Mouse (Mus musculus) cerebellum, adult 2 months (tissue): ENCODE results near the gene Ddx39. TPM values are rescaled to one million over a fixed set of nuclear protein-coding genes. Genes with fewer than 3 reads are reported as not detected.
A peak's percentile ranks its signal among the peaks of the same experiment; 100 is the strongest.

Experiments
- DNase-seq, 2 experiments: peaks; one replicate each; pipeline ENCODE4 v3.0.0; 2021
- H3K27ac ChIP-seq: fragments of 200-500 bp; 2 replicates; pipeline ENCODE4 v1.5.1; 2012; ENCODE audit warnings: low read length, control low read depth, inconsistent platforms; ENCODE audit not compliant: insufficient read depth
- H3K27me3 ChIP-seq: fragments of 200-500 bp; 2 replicates; pipeline ENCODE4 v1.6.1; 2012; ENCODE audit warnings: inconsistent platforms, mild to moderate bottlenecking, low read length, moderate library complexity; ENCODE audit not compliant: control insufficient read depth, insufficient read depth
- H3K4me1 ChIP-seq: fragments of 200-500 bp; 2 replicates; pipeline ENCODE4 v1.6.1; 2011; ENCODE audit warnings: low read length; ENCODE audit not compliant: control insufficient read depth, insufficient read depth
- H3K4me3 ChIP-seq: fragments of 200-500 bp; replicated peaks from 2 replicates; pipeline ENCODE3; 2011; ENCODE audit warnings: mild to moderate bottlenecking, low read depth, low read length, control low read depth; ENCODE audit not compliant: insufficient read depth
- CTCF ChIP-seq: fragments of 200-500 bp; IDR thresholded peaks from 2 replicates; pipeline ENCODE4 v1.5.1; 2011; ENCODE audit warnings: low read depth, mild to moderate bottlenecking, control low read depth, low read length, moderate library complexity, borderline replicate concordance; ENCODE audit not compliant: insufficient read depth
- POLR2A ChIP-seq: fragments of 200-500 bp; IDR thresholded peaks from 2 replicates; pipeline ENCODE4 v1.6.1; 2011; ENCODE audit warnings: low read length, control low read depth, borderline replicate concordance; ENCODE audit not compliant: insufficient read depth
- WGBS: fragments of 180-500 bp; shearing (Covaris S2); methylation state at CpG from one replicate; pipeline ENCODE4 v1.1.7; 2018; 5-methylcytosine and 5-hydroxymethylcytosine counted together
- polyA plus RNA-seq: library from polyadenylated mRNA; depleted of rRNA; stranded (reverse); fragments of >200 nt; gene quantifications from 2 replicates; pipeline ENCODE4 v1.2.3, GENCODE M21; 2012

The Ddx39 gene
- polyA plus RNA-seq, 1 experiment: 30.0 TPM

DNA sequence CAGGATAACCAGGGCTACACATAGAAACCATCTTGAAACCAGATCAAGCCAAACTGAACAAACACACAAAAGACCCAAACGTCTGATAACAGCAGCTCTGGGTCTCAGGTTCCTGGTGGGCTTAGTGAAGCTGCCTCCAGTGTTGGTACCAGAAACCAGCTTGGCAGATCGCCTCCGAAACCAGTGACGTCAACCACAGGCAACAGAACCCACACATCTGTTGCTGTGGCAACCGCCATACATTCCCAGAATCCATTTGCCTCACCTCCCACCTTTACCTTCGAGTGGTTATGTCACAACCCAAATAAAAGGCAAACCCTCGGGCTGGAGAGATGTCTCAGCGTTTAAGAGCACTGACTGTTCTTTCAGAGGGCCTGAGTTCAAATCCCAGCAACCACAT lies 7.4 kb upstream of the Ddx39 start:
- 67% methylated on average over 8 of the region's 8 CpGs for WGBS
- no peak overlapping the region for H3K4me3 ChIP-seq
- TF ChIP-seq CTCF (no peak), POLR2A (no peak)
- H3K4me1 ChIP-seq: no peaks in the 10 kb centered on the region
- no peak overlapping the region for H3K27ac ChIP-seq
- no peak for DNase-seq
- H3K27me3 ChIP-seq: no peaks in the 10 kb centered on the region

DNA sequence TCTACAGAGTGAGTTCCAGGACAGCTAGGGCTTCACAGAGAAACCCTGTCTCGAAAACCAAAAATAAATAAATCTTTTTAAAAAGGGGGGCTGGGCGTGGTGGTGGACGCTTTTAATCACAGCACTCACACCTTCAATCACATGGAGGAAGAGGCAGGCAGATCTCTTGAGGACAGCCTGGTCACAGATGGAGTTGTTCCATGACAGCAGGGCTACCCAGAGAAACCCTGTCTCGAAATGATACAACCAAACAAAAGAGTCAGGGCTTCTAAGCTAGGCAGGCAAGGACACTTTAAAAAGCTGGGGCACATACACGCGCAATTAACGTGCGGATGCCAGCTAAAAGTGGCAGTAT lies 324 bp upstream of the Ddx39 start:
- TF ChIP-seq CTCF: no peak
- no peak for TF ChIP-seq POLR2A
- H3K27me3 ChIP-seq: no peaks in the 10 kb centered on the region
- no peak for DNase-seq
- peak overlapping the region; percentile 75 for H3K4me3 ChIP-seq
- no peak overlapping the region for H3K27ac ChIP-seq
- 0 out of 2 replicates have a peak, but pooled peaks cover 3% of the 10 kb centered on the region for H3K4me1 ChIP-seq
- WGBS: 15% methylated on average over 8 of the region's 8 CpGs

DNA sequence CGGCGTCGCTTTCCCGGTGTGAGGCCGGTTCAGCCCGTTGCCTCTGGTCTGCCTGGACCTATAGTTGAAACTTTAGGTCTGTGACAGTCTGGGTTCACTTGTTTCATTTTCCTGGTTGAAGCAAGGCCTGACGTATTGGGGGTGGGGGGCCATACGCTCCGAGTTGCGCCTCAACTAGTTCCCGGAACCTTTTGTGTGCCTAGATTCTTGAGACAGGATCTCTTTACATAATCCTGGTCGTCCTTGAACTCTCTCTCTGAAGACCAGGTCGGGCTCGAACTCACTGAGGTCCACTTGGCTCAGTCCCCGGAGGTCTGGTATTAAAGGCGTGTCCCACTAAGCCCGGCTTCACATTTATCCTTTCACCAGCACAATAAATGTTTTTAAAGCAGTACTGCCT lies 794 bp downstream of the Ddx39 start:
- Histone ChIP-seq H3K27me3 (no peaks in the 10 kb centered on the region), H3K4me3 (peak overlapping the region; percentile 75), H3K4me1 (0 out of 2 replicates have a peak, but pooled peaks cover 3% of the 10 kb centered on the region), H3K27ac (no peak overlapping the region)
- 1% methylated on average over 17 of the region's 17 CpGs for WGBS
- DNase-seq: no peak
- TF ChIP-seq CTCF (no peak), POLR2A (no peak)

DNA sequence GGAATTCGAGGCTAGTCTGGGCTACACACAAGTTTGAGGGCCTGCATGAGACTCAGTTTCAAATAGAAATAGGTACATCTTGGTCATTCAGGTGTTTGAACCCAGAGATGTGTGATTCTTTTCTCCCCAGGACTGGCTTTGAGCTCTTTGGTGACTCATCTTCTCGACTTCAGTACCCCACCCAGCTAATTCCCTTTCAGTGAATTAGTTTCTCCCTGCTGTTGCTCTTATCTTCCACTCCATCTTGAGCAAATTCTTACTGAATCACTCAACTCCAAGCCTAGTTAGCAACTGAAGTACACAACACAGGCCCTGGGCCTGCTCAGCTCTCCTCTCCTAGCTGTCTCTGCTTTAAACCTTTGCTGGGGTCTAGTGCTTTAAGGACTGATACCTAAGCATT lies 1.6 kb downstream of the Ddx39 start:
- TF ChIP-seq POLR2A: no peak
- TF ChIP-seq CTCF: no peak
- DNase-seq: no peak
- no peaks in the 10 kb centered on the region for H3K27me3 ChIP-seq
- 0 out of 2 replicates have a peak, but pooled peaks cover 3% of the 10 kb centered on the region for H3K4me1 ChIP-seq
- no peak overlapping the region for H3K4me3 ChIP-seq
- no peak overlapping the region for H3K27ac ChIP-seq
- WGBS: 60% methylated on average over 2 of the region's 2 CpGs

DNA sequence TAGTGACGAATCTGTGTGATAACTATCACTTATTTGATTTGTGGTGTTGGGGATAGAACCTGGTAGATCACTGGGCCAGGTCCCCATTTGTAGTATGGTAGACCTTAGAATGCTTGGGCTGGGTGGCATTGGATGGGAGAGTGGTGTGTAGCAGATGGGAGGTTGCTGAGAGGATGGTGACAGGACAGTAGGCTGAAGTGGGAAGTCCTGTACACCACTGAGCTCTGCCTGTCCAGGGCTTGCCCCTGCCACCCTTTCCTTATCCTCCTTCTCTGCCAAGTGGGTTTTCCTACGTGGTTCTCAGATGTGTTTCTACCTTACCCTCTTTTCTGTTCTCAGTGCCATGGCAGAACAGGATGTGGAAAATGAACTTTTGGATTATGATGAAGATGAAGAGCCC lies 4.1 kb downstream of the Ddx39 start:
- no peak overlapping the region for H3K4me3 ChIP-seq
- H3K4me1 ChIP-seq: 0 out of 2 replicates have a peak, but pooled peaks cover 3% of the 10 kb centered on the region
- H3K27ac ChIP-seq: no peak overlapping the region
- TF ChIP-seq CTCF: no peak
- no peak for TF ChIP-seq POLR2A
- 68% methylated on average over 2 of the region's 2 CpGs for WGBS
- no peaks in the 10 kb centered on the region for H3K27me3 ChIP-seq
- DNase-seq: no peak

DNA sequence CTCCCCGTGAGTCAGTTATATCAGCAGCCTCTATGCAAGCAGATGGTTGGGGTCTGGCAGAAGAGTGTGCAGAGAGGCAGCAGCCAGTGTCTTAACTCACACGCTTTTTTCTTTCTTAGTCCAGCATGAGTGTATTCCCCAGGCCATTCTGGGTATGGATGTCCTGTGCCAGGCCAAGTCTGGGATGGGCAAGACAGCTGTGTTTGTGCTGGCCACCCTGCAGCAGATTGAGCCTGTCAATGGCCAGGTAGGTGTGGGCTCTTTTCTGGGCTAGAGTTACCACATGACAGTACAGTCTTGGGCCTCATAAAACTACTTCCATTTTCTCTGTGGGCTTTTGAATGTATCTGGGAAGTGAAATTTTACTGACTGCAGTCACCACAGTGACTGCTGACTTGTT lies 4.7 kb downstream of the Ddx39 start:
- no peak for DNase-seq
- no peak overlapping the region for H3K4me3 ChIP-seq
- TF ChIP-seq POLR2A: no peak
- H3K27me3 ChIP-seq: no peaks in the 10 kb centered on the region
- 64% methylated on average over 2 of the region's 2 CpGs for WGBS
- H3K27ac ChIP-seq: no peak overlapping the region
- H3K4me1 ChIP-seq: 0 out of 2 replicates have a peak, but pooled peaks cover 3% of the 10 kb centered on the region

DNA sequence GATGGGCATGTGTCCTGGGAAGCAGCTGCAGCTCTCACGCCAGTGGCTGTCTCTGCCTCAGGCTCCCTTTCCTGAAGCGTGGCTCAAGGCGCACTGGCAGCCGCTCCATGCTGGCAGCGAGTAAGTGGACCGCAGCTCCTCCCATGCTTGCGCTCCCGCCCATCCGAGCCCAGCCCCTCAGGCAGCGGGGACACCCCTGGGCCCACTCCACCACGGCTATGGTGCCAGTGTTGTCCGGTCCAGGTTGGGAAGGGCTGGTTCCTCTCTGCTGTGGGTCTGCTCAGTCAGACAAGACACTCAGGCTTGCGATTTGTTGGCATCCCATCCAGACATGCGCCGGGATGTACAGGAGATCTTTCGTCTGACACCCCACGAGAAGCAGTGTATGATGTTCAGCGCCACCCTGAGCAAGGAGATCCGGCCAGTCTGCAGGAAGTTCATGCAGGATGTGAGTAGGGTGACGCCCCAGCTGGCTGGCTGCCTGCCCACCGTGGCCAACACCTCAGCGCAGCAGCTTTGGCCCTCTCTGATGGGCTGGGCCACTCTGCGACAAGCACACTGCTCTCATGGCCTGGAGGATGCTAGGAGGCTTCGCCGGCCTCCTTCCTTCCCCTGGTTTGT lies 6.5 kb downstream of the Ddx39 start:
- 79% methylated on average over 25 of the region's 25 CpGs for WGBS
- Histone ChIP-seq H3K4me1 (0 out of 2 replicates have a peak, but pooled peaks cover 3% of the 10 kb centered on the region), H3K4me3 (no peak overlapping the region), H3K27me3 (no peaks in the 10 kb centered on the region), H3K27ac (no peak overlapping the region)
- no peak for TF ChIP-seq POLR2A
- TF ChIP-seq CTCF: no peak
- no peak for DNase-seq

DNA sequence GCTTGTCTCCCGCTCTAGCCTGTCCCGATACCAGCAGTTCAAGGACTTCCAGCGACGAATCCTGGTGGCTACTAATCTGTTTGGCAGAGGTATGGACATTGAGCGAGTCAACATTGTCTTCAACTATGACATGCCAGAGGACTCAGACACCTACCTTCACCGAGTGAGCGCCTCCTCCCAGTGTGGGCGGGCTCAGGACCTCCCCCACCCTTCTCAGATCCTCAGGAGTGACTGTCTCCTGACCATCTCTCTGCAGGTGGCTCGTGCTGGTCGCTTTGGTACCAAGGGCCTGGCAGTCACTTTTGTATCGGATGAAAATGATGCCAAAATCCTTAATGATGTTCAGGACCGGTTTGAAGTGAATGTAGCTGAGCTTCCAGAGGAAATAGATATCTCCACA lies 7.7 kb downstream of the Ddx39 start:
- no peak for TF ChIP-seq CTCF
- TF ChIP-seq POLR2A: no peak
- Histone ChIP-seq H3K4me1 (no peaks in the 10 kb centered on the region), H3K4me3 (no peak overlapping the region), H3K27me3 (no peaks in the 10 kb centered on the region), H3K27ac (no peak overlapping the region)
- WGBS: 84% methylated on average over 12 of the region's 12 CpGs
- no peak for DNase-seq

DNA sequence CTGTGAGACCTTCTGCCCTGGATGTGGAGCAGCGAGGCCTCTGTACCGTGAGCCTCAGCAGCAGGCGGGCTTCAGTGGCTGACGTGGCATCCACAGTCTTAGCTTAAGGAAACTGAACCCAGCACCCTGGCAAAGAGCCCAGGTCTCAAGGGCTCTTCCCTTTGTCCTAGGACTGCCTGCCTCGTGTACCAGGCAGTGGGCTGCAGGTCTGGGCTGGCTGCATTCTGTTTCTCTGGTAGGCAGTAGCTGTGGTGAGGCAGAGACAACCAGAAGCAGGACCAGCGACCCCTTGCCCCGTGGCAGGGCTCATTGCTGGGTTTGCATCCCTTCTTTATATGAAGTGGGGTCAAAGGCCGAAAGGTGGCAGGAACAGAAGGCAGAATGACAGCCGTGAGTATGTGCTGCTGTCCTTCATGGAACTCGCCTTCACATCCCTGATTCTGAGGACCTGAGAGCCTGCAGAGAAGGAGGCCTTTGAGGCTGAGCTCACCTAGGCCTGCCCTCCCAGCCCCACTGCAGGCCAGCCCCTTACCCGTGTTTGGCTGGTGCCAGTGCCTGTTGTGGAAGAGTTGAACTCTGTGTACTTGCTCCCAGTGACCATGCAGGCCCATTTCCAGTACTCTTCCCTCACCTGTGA lies 8.6 kb downstream of the Ddx39 start:
- 71% methylated on average over 11 of the region's 11 CpGs for WGBS
- no peak for DNase-seq
- TF ChIP-seq CTCF (no peak), POLR2A (no peak)
- no peak overlapping the region for H3K27ac ChIP-seq
- no peaks in the 10 kb centered on the region for H3K27me3 ChIP-seq
- H3K4me1 ChIP-seq: no peaks in the 10 kb centered on the region
- H3K4me3 ChIP-seq: no peak overlapping the region
